25 mouse cellular contexts compared by ENCODE assay signal in the genomic region with DNA sequence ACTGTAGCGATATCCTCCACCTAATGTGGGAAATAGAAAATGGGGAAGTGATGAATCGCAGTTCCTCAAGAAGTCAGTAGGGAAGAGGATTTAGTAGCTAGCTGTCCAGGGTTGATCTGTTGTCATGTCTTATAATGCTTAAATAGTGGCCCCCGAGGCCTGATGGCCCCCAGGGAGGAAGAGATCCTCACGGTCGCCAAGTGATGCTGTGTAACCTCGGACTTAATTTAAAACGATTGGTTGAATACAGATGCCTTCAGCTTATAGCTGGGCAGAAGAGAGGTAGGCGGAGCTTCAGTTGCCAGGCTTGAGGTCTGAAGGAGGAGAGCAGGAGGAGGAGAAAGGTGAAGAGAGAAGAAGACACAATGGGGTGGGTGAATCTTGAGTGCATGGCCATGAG.
"Had no signal": no experiment of that assay in that cellular context is flagged by ENCODE, and none has a peak within 500 bp of the region (broad histone marks: within the 10 kb centered on the region; RNA-seq: fewer than 3 reads in every experiment).

No protein-coding gene starts in this region.

- H3K9ac ChIP-seq: heart, embryonic 12.5 days; hindbrain, embryonic 14.5 days; intestine, embryonic 15.5 days; limb, embryonic 12.5 days; liver, embryonic 12.5 days; liver, embryonic 14.5 days had no signal

- ATAC-seq: hindbrain, embryonic 16.5 days; inflammation-experienced regulatory T-cells, adult 6 months; intestine, embryonic 15.5 days; intestine, postnatal 0 days; liver, embryonic 12.5 days had no signal

- H3K9me3 ChIP-seq: heart, embryonic 10.5 days; heart, embryonic 12.5 days; intestine, embryonic 15.5 days; limb, embryonic 10.5 days; limb, embryonic 12.5 days; liver, embryonic 12.5 days had no signal

- H3K27ac ChIP-seq: gastrocnemius, adult 2 months; heart, embryonic 10.5 days; hindbrain, embryonic 14.5 days; intestine, embryonic 15.5 days; kidney, postnatal 0 days; limb, embryonic 10.5 days; limb, embryonic 12.5 days; liver, embryonic 12.5 days; liver, embryonic 14.5 days had no signal

- H3K4me2 ChIP-seq: heart, embryonic 12.5 days; hindbrain, embryonic 14.5 days; intestine, embryonic 15.5 days; limb, embryonic 12.5 days; liver, embryonic 12.5 days had no signal

- DNase-seq: gastrocnemius, adult 2 months; gastrocnemius, postnatal 10 days; gastrocnemius, postnatal 25 days; heart, adult 18-20 months; heart, postnatal 10 days; heart, postnatal 36 days; kidney, adult 18-20 months; kidney, adult 8-10 months; kidney, postnatal 14 days; kidney, postnatal 36 days; layer of hippocampus, adult 9-11 months; layer of hippocampus, postnatal 36 days; liver had no signal

- H3K4me3 ChIP-seq: gastrocnemius, adult 2 months; heart, embryonic 10.5 days; heart, embryonic 12.5 days; intestine, embryonic 15.5 days; limb, embryonic 10.5 days; limb, embryonic 12.5 days; liver, embryonic 12.5 days had no signal

- H3K27me3 ChIP-seq: heart, embryonic 12.5 days; intestine, embryonic 15.5 days; limb, embryonic 12.5 days had no signal

- H3K36me3 ChIP-seq: heart, embryonic 10.5 days; heart, embryonic 12.5 days; intestine, embryonic 15.5 days; limb, embryonic 10.5 days; limb, embryonic 12.5 days; liver, embryonic 12.5 days had no signal
